Mouse (Mus musculus): ENCODE results near the gene Mustn1. TPM values are rescaled to one million over a fixed set of nuclear protein-coding genes. Genes with fewer than 3 reads are reported as not detected.

The Mustn1 gene
- polyA plus RNA-seq, 1 experiment = 12.9 TPM

DNA sequence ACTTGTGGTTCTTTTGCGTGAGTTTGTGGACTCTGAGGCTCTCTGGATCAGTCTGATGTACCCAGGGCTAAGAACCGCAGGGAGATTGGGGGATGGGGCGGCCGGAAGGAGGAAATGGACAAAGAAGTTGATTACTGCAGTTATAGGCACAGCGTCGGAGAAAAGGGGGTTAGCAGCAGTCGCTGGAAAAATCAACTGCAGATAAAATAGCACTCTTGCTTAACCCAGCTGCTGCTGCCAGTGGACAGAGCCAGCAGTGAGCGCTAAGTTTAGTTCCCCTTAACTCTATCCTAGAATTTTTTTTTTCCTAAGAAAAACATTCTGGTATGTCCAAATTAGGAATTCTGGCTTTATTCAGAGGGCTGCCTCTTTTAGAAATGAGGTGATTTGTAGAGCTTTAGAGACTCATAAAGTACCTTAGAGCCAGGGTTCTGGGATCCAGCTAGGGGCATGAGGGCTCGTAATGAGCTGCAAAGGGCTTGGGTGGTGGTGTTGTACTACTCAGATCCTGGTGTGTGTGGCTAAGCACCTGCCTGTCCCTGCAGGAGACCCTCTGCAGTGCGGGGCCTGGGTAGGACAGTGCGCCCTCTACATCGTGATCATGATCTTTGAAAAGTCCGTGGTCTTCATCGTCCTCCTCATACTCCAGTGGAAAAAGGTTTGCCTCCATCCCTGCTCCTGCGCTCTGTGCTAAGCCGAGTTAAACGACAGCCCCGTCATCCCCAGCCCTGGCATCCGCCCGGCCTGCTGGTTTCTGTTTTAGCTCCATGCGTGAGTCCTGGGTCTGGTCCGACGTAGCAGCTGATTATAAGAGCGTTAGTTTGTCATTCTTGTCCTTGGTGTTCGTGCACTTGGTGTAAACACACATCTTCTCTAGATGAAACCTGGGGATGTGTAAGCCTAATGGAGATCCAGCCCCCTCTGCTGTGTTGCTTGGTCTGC lies 8.5 kb upstream of the Mustn1 start:
- Histone ChIP-seq H3K4me1 (ENCODE audit: control insufficient read depth, insufficient read depth, insufficient read length, low read length) (peaks cover 22% of the 10 kb centered on the region), H3K4me3 (ENCODE audit: insufficient read depth, low read depth, low read length) (no peak overlapping the region), H3K27ac (replicated peaks; ENCODE audit: low read depth, low read length) (peak overlapping the region; percentile 84)

DNA sequence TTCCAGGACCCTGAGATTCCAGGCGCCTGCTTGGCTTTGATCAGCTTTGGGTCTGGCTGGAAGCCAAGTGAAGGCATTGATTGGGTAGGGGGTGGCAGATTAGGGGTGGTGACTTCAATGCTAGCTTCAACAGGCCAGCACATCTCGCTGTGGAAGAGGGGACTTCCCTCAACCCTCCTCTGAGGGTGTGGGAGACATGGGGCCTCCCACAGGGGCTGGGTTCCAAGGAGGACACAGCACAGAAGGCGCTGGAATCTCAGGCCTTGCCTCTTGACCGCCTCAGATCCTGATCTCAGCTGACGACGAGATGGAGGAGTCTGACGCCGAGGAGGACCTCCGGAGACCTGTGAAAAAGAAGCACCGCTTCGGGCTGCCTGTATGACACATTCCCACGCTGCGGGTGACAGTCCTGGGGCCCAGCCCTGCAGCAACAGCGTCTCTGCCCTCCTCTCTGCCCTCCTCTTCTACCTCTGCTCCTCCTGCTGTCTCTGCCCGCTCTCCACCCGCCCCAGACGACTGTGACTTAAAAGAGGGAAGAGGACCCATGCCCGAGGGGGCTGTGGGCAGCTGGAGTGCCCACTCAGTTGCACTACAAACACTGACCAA lies 4.8 kb upstream of the Mustn1 start:
- Histone ChIP-seq H3K4me3 (ENCODE audit: insufficient read depth, low read depth, low read length) (no peak overlapping the region), H3K27ac (replicated peaks; ENCODE audit: low read depth, low read length) (no peak overlapping the region), H3K4me1 (ENCODE audit: control insufficient read depth, insufficient read depth, insufficient read length, low read length) (peaks cover 34% of the 10 kb centered on the region)

DNA sequence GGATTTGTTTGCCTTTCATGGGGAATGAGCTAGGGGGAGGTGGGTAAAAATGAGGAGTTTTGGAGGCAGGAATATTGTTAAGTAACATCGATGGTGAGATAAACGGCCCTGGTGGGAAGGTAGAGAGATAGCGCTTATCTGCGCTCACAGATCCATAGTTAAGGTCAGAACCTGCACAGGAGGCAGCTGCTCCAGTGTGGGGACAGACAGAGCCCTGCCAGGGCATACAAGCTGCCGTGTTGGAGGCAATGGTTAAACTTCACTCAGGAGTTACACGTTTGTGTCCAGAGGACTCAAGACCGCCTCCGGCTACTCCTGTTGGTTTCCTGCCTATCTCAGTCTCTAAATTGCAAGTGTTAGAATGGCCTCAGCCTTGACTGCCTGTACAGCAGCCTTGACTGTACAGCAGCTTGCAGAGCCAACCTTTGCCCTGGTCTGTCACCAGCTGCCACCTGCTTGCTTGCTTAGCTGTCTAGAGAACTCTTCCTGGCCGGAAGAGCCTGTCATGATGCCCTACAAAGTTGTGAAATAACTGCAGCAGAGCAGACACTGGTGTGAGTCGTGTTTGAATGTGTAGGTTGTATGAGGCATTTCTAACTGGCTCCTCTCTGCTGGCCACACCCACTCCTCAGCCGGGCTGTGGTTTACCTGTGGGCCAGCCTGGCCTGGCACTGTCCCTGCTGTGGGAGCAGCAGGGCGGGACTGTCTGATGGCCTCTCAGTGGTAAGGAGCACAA lies 3.7 kb upstream of the Mustn1 start:
- H3K4me1 ChIP-seq (ENCODE audit: control insufficient read depth, insufficient read depth, insufficient read length, low read length) = peaks cover 29% of the 10 kb centered on the region
- peak overlapping the region; percentile 11; the same call in 1 of the 2 replicates for H3K27ac ChIP-seq (replicated peaks; ENCODE audit: low read depth, low read length)
- no peak overlapping the region for H3K4me3 ChIP-seq (ENCODE audit: insufficient read depth, low read depth, low read length)

DNA sequence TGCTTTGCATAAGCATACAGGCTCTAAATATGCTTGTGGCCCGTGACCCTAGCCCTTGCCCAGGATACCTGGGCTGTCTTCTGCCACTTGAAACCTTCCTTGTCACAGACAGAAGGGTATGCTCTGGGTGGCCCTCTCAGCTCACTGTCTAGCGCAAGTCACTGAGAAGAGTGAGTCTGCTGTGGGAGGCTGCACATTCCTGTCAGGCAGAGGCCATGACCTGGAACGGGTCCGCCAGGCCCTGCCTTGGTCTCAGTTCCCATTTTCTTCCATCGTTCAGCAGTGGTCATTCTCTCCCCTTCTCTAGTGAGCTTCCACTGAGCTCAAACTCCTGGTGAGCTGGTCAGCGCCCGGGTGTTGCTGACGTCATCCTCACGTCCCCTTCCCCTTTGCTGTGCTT lies 3.0 kb upstream of the Mustn1 start:
- Histone ChIP-seq H3K4me1 (ENCODE audit: control insufficient read depth, insufficient read depth, insufficient read length, low read length) (peaks cover 29% of the 10 kb centered on the region), H3K4me3 (ENCODE audit: insufficient read depth, low read depth, low read length) (no peak overlapping the region), H3K27ac (replicated peaks; ENCODE audit: low read depth, low read length) (peak overlapping the region; percentile 11)

DNA sequence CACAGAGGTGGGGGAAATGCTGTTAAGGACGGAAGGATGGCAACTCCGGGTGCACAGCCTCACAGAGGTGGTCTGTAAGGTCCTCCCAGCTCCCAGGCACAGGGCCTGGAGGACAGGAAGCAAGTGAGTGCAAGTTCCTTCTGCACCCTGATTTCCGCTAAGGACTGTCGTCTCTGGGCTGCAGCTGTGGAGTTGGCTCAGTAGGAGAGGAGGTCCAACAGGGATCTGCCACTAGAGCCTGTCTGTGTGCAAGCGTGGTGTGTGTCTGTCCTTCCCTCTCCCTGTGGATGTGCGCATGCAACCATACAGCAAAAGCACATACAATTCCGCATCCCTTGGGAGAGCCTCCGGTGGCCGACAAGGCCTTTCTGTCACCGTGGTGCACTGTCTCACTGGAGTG lies 2.5 kb upstream of the Mustn1 start:
- Histone ChIP-seq H3K27ac (replicated peaks; ENCODE audit: low read depth, low read length) (peak overlapping the region; percentile 11), H3K4me1 (ENCODE audit: control insufficient read depth, insufficient read depth, insufficient read length, low read length) (peaks cover 29% of the 10 kb centered on the region), H3K4me3 (ENCODE audit: insufficient read depth, low read depth, low read length) (no peak overlapping the region)

DNA sequence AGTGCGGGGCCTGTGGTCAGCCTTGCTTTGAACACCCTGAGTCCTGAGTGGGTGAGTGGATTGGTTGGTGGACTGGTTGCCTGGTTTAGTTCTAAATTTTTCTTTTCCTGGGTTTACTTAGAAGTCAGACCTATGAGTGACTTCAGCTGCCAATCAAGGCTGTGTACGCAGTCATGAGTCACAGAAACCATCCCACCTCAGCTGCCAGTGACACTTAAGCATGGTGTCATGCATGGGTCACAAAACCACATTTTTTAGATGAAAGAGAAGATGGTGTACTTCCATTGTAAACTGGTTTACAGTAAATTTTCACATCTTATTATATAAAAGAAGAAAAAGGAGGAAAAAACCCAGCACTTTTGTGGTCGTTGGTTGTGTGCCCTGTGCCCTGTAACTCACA lies 1.2 kb upstream of the Mustn1 start:
- H3K4me3 ChIP-seq (ENCODE audit: insufficient read depth, low read depth, low read length) = no peak overlapping the region
- H3K4me1 ChIP-seq (ENCODE audit: control insufficient read depth, insufficient read depth, insufficient read length, low read length) = peaks cover 29% of the 10 kb centered on the region
- no peak overlapping the region for H3K27ac ChIP-seq (replicated peaks; ENCODE audit: low read depth, low read length)

DNA sequence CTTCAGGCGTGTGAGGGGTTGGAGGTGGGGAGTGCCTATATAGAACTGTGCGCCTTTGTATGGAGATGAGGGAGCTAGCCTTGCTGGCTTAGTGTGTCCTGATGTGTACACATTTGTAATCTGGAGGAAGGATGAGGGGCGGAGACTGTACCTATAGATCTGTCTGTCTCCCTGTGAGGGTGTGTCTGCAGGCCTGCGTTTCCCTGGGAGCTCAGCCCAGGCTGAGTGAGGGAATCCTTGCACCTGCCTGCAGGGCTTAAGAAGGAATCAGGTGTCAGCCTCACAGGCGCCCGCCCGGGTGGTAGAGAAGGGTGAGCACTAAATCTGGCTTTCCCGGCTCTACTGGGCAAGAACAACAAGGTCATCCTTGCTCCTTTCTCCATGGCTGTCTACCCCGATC lies 794 bp downstream of the Mustn1 start:
- peak overlapping the region; percentile 85 for H3K27ac ChIP-seq (replicated peaks; ENCODE audit: low read depth, low read length)
- peaks cover 29% of the 10 kb centered on the region for H3K4me1 ChIP-seq (ENCODE audit: control insufficient read depth, insufficient read depth, insufficient read length, low read length)
- H3K4me3 ChIP-seq (ENCODE audit: insufficient read depth, low read depth, low read length) = peak overlapping the region; percentile 11

DNA sequence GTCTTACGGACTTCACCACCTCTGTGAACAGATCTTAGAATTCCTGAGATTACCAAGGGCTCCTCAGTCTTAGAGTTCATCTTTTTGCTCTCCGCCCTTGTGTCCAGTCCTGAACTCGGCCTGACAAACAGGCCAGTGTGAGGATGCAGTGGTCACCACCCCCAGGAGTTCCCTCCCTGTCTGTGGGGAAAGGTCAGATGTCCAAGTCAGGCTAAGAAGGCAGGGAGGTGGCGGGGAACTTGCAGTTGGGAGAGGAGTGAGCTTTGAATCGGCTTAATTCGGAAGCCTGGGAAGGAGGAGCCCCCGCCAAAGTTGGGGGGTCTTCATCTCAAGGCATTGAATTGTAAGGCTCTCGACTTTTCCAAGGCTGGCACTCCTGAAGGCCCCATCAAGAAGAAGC lies 1.3 kb downstream of the Mustn1 start:
- H3K4me3 ChIP-seq (ENCODE audit: insufficient read depth, low read depth, low read length) = peak overlapping the region; percentile 11; the same call in 1 of the 2 replicates
- peak overlapping the region; percentile 85 for H3K27ac ChIP-seq (replicated peaks; ENCODE audit: low read depth, low read length)
- H3K4me1 ChIP-seq (ENCODE audit: control insufficient read depth, insufficient read depth, insufficient read length, low read length) = peaks cover 27% of the 10 kb centered on the region

DNA sequence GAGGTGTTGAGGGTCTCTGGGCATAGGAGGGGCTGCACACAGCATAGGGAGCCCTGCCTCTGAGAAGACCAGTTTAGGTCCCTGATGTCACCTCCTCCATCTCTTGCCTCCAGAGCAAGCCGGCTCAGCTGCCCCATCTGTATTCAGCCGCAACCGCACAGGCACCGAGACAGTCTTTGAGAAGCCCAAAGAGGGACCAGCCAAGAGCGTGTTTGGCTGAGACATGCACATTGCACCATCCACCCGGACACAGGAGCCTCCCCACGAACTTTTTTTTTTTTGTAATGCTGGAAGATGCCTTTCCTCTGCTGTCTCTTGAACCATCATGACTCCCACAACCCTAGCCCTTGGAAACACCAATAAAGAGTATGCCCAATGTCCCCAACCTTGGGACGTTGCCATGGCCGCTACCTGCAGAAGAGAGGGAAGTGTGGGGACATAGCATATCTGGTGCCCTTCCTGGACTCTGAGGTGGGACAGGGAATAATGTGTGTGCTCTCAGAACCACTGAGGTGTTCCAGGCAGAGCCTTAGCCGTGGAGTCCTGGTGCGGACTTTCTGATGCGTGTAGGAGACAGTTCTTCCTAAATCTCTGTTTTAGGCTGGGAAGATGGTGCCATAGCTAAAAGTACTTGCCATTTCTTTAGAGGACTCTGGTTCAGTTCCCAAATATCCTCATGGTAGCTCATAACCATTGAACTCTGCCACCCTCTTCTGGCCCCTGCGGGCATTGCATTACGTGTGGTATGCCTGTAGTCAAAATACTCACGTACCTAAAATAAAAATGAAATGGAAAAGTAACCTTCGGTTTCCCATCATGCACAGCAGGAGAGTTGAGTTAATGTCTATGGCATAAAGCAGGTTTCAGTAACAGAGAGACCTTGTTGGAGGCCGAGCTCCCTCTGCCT lies 2.1 kb downstream of the Mustn1 start:
- Histone ChIP-seq H3K4me1 (ENCODE audit: control insufficient read depth, insufficient read depth, insufficient read length, low read length) (peaks cover 20% of the 10 kb centered on the region), H3K4me3 (ENCODE audit: insufficient read depth, low read depth, low read length) (no peak overlapping the region), H3K27ac (replicated peaks; ENCODE audit: low read depth, low read length) (no peak overlapping the region)

DNA sequence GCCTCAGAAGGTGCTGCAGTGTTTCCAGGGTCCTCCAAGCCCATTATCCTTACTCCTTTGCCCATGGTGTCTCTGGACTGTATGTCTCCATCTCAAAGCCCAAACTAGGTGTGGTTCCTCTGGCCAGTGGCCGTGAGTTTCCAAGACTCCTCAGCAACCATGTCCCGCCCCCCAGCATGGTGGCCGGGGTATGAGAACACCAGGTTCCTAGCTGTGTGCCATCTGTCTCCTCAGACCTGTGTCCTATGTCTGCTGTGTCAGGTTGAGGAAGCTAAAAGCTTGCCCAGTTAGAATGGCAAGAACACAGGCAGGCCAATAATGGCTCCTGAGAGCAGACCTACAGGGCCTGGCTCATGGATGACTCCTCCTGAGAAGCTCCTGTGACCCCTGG lies 2.7 kb downstream of the Mustn1 start:
- Histone ChIP-seq H3K27ac (replicated peaks; ENCODE audit: low read depth, low read length) (no peak overlapping the region), H3K4me1 (ENCODE audit: control insufficient read depth, insufficient read depth, insufficient read length, low read length) (peaks cover 15% of the 10 kb centered on the region), H3K4me3 (ENCODE audit: insufficient read depth, low read depth, low read length) (no peak overlapping the region)

DNA sequence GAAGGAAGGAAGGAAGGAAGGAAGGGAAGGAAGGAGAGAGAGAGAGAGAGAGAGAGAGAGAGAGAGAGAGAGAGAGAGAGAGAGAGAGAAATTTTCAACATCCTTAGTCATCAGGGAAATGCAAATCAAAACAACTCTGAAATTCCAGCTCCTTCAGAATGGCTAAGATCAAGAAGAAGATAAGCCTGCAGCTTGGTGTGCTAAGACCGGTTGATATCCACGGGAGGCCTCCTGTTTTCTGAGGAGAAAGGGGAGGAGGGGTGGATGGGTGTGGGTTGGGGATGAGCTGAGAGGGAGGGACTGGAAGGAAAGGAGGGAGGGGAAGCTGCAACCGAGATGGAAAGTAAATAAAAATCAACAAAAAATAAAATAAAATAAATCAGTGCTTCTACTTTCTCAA lies 6.3 kb downstream of the Mustn1 start:
- Histone ChIP-seq H3K27ac (replicated peaks; ENCODE audit: low read depth, low read length) (no peak overlapping the region), H3K4me1 (ENCODE audit: control insufficient read depth, insufficient read depth, insufficient read length, low read length) (no peaks in the 10 kb centered on the region), H3K4me3 (ENCODE audit: insufficient read depth, low read depth, low read length) (no peak overlapping the region)

DNA sequence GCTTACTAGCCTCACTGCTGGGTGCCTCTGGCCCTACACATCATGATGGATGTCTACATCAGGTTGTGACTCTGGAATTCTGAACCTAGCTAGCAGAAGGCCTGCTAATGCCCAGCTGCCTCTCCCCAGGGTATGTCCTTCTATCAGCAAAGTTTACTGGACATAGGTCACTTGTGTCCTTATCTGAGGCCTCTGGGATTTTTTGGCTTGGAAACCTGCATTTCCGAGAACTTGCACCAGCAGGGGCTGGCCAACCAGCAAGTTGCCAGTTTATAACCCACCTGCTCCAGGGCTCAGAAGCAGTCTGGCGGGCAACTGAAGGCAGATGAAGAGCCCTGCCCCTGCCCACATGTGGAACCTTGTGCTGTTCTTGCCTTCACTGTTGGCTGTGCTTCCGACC lies 7.2 kb downstream of the Mustn1 start, which contains the start of gene Itih4:
Itih4 (plus strand) TSS at position 273 of the 400 bp plus-strand sequence.
- Histone ChIP-seq H3K4me1 (ENCODE audit: control insufficient read depth, insufficient read depth, insufficient read length, low read length) (no peaks in the 10 kb centered on the region), H3K27ac (replicated peaks; ENCODE audit: low read depth, low read length) (no peak within 1 kb of the TSS), H3K4me3 (ENCODE audit: insufficient read depth, low read depth, low read length) (no peak within 1 kb of the TSS)

DNA sequence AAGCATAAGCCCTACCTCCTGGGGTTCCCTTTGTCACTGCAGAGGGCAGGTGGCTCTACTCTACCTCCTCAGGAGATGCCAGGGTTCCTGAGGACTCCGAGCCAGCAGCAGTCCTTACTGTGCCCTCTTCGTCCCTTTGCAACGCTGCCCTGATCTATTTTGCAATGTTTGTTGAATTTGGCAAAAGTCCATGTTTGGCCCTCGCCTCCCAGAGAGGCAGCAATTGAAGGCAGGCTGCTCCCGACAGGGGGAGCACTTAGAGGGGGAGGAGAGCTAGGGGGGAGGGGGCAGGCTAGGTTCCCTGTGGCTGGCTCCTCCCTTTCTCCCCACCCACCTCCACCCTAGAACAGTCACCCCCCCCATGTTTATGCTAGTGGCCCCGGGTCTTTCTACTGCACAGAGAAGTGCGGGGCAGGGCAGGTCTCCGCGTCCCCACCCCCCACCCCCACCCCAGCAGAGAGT lies 9.3 kb downstream of the Mustn1 start:
- H3K27ac ChIP-seq (replicated peaks; ENCODE audit: low read depth, low read length) = no peak overlapping the region
- no peaks in the 10 kb centered on the region for H3K4me1 ChIP-seq (ENCODE audit: control insufficient read depth, insufficient read depth, insufficient read length, low read length)
- no peak overlapping the region for H3K4me3 ChIP-seq (ENCODE audit: insufficient read depth, low read depth, low read length)

DNA sequence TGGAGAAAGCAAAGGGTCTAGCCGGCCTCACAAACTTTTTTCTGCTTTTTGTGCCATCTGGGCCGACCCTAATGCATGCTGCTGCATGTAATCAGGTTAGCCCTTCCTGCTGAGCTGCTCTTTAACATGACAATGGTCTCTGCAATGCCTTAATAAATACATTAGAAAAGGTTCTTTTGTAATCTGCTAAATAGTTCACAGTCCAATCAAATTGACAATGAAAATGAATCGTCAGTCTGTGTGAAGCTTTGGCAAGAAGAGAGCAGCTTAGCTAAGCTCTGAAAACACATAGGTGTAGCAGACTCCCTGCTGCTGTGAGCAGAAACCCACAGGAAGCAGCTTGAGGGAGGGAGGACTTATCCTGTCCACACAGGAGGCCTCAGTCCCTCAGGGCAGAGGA lies 21.0 kb downstream of the Mustn1 start:
- Histone ChIP-seq H3K4me1 (ENCODE audit: control insufficient read depth, insufficient read depth, insufficient read length, low read length) (peaks cover 4% of the 10 kb centered on the region; the same call in 1 of the 2 replicates), H3K4me3 (ENCODE audit: insufficient read depth, low read depth, low read length) (no peak overlapping the region), H3K27ac (replicated peaks; ENCODE audit: low read depth, low read length) (no peak overlapping the region)

Measured in brown adipose tissue, adult 24 weeks (tissue).